14 mouse cellular contexts compared by ENCODE assay signal in genomic region chr11:74385674-74386073, GRCm38 (mm10). TPM values are rescaled to one million over a fixed set of nuclear protein-coding genes. Genes with fewer than 3 reads are reported as not detected.
DNase-seq lines count a peak whose midpoint lies in the region.
"Had no signal": no experiment of that assay in that cellular context is flagged by ENCODE, and none has a peak within 500 bp of the region (broad histone marks: within the 10 kb centered on the region; RNA-seq: fewer than 3 reads in every experiment).

No protein-coding gene starts in this region.

- peak; percentile 63 for DNase-seq in adrenal gland, postnatal 10 days
- DNase-seq in adrenal gland, adult 8-10 months: no peak
- DNase-seq in kidney, adult 18-20 months: peak; percentile 40
- no peak for DNase-seq in kidney, postnatal 10 days
- peak; percentile 23 for DNase-seq in urinary bladder, adult 2 months (ENCODE audit: low spot score)
- DNase-seq in urinary bladder, postnatal 4 days (ENCODE audit: low spot score in 2 of 2): no peak
- no peak for DNase-seq in thymus, postnatal 36 days
- no peak for DNase-seq in thymus, postnatal 14 days

RNA-seq across cellular contexts. Expression of gene Olfr412, which starts 23.8 kb away (rescaled TPM):
- total RNA-seq in adrenal gland, postnatal 10 days (2021): not detected
- total RNA-seq in adrenal gland, adult 8-10 months (2022): not detected
- polyA plus RNA-seq in urinary bladder, adult 2 months (2012; rRNA removed): not detected in 2 replicates
- total RNA-seq: gastrocnemius, postnatal 4 days; monocyte, adult 5-6 weeks had no signal
- polyA plus RNA-seq: embryonic facial prominence, embryonic 13.5 days; forebrain, embryonic 14.5 days; inflammation-experienced regulatory T-cells, adult 6 months; limb, embryonic 15.5 days had no signal

RNA-seq across cellular contexts. Expression of gene Olfr411, which starts 33.2 kb away (rescaled TPM):
- total RNA-seq in adrenal gland, postnatal 10 days (2021): not detected
- total RNA-seq in adrenal gland, adult 8-10 months (2022): not detected
- polyA plus RNA-seq in urinary bladder, adult 2 months (2012; rRNA removed): not detected in 2 replicates
- total RNA-seq: gastrocnemius, postnatal 4 days; monocyte, adult 5-6 weeks had no signal
- polyA plus RNA-seq: embryonic facial prominence, embryonic 13.5 days; forebrain, embryonic 14.5 days; inflammation-experienced regulatory T-cells, adult 6 months; limb, embryonic 15.5 days had no signal

RNA-seq across cellular contexts. Expression of gene Olfr410, which starts 47.8 kb away (rescaled TPM):
- total RNA-seq in adrenal gland, postnatal 10 days (2021): not detected
- total RNA-seq in adrenal gland, adult 8-10 months (2022): not detected
- not detected in 2 replicates for polyA plus RNA-seq in urinary bladder, adult 2 months (2012; rRNA removed)
- total RNA-seq: gastrocnemius, postnatal 4 days; monocyte, adult 5-6 weeks had no signal
- polyA plus RNA-seq: embryonic facial prominence, embryonic 13.5 days; forebrain, embryonic 14.5 days; inflammation-experienced regulatory T-cells, adult 6 months; limb, embryonic 15.5 days had no signal

Comparison
In these comparisons a context has a peak if more than half of its experiments do, and no peak if none do; other contexts are left out.
1. DNase-seq: peak in adrenal gland, postnatal 10 days (single experiment), kidney, adult 18-20 months (single experiment) and urinary bladder, adult 2 months (single experiment); none in adrenal gland, adult 8-10 months (single experiment), kidney, postnatal 10 days (single experiment), urinary bladder, postnatal 4 days (0 of 2), thymus, postnatal 36 days (0 of 2) and thymus, postnatal 14 days (single experiment).